Mouse (Mus musculus): Measurements from ENCODE around the gene Sipa1l3. TPM values are rescaled to one million over a fixed set of nuclear protein-coding genes. Genes with fewer than 3 reads are reported as not detected.

Sipa1l3 gene
- polyA plus RNA-seq, 1 experiment from 2014 or later, result 22.0 TPM

DNA sequence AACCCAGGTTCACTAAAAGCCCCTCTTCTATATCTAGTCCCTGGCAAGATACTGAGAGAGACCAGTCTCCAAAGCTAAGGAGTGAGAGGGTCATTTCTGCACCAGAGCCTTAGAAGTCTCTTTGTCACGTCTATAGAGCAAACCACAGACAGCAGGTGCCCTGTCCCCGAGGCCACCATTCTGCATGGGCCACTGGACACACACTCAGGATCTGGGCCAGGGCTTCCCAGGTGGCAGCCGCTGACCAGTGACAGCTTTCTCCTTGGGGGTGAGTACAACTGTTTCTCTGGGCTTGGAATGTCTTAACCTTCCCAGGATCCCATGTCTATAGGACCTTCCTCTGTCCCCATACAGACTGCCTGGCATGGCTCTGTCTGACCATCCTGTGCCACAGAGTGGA lies 55.6 kb downstream of the Sipa1l3 start:
- no peaks in the 10 kb centered on the region for H3K36me3 ChIP-seq (ENCODE audit: control insufficient read depth, insufficient read depth, low read length)
- H3K27me3 ChIP-seq (ENCODE audit: control insufficient read depth, insufficient read depth, low read length), result no peaks in the 10 kb centered on the region
- no peak overlapping the region for H3K9ac ChIP-seq (replicated peaks; ENCODE audit: low read depth, low read length)
- no peak for ATAC-seq (ENCODE audit: insufficient number of reproducible peaks, insufficient read depth, low FRiP score, low read depth)
- H3K27ac ChIP-seq (ENCODE audit: low read length), result no peak overlapping the region
- no peak overlapping the region for H3K4me3 ChIP-seq (ENCODE audit: low read depth, low read length)
- WGBS, result 86% methylated on average over 3 of the region's 3 CpGs
- peaks cover 4% of the 10 kb centered on the region; the same call in 1 of the 2 replicates for H3K4me1 ChIP-seq (ENCODE audit: control insufficient read depth, insufficient read depth, low read length)
- no peaks in the 10 kb centered on the region for H3K9me3 ChIP-seq (ENCODE audit: control insufficient read depth, low read depth, low read length)
- no peak overlapping the region for H3K4me2 ChIP-seq (replicated peaks; ENCODE audit: low read depth, low read length)

GRCm38 (mm10) chr7:29462178-29462577 lies 56.3 kb downstream of the Sipa1l3 start:
- ATAC-seq (ENCODE audit: insufficient number of reproducible peaks, insufficient read depth, low FRiP score, low read depth), result no peak
- Histone ChIP-seq H3K27ac (ENCODE audit: low read length) (no peak overlapping the region; the same call in 1 of the 2 replicates), H3K36me3 (ENCODE audit: control insufficient read depth, insufficient read depth, low read length) (no peaks in the 10 kb centered on the region), H3K9ac (replicated peaks; ENCODE audit: low read depth, low read length) (no peak overlapping the region), H3K4me2 (replicated peaks; ENCODE audit: low read depth, low read length) (no peak overlapping the region), H3K27me3 (ENCODE audit: control insufficient read depth, insufficient read depth, low read length) (no peaks in the 10 kb centered on the region), H3K4me1 (ENCODE audit: control insufficient read depth, insufficient read depth, low read length) (peaks cover 4% of the 10 kb centered on the region; the same call in 1 of the 2 replicates), H3K9me3 (ENCODE audit: control insufficient read depth, low read depth, low read length) (no peaks in the 10 kb centered on the region), H3K4me3 (ENCODE audit: low read depth, low read length) (no peak overlapping the region)
- WGBS, result 84% methylated on average over 5 of the region's 5 CpGs

DNA sequence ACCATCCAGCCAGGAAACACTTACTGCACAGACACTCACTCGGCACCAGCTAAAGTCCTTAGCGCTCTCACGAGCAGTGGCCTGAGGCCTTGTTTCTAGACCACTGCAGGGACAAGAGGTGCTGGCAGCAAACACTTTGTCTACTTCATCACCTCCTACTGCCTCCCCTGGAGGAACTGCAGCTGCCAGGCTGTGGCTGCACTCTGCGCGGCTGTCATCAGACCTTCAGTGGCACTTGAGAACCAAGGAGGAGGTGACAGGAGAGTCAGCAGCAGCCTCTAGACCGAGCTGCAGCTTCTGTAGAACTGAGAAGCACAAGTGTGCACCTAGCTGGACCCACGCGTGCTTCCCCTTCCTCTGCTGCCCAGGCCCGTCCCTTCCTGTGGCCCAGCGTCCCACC lies 56.9 kb downstream of the Sipa1l3 start:
- no peak overlapping the region for H3K9ac ChIP-seq (replicated peaks; ENCODE audit: low read depth, low read length)
- ATAC-seq (ENCODE audit: insufficient number of reproducible peaks, insufficient read depth, low FRiP score, low read depth), result no peak
- H3K27ac ChIP-seq (ENCODE audit: low read length), result no peak overlapping the region
- no peaks in the 10 kb centered on the region for H3K9me3 ChIP-seq (ENCODE audit: control insufficient read depth, low read depth, low read length)
- H3K36me3 ChIP-seq (ENCODE audit: control insufficient read depth, insufficient read depth, low read length), result no peaks in the 10 kb centered on the region
- H3K4me1 ChIP-seq (ENCODE audit: control insufficient read depth, insufficient read depth, low read length), result peaks cover 4% of the 10 kb centered on the region; the same call in 1 of the 2 replicates
- whole genome bisulfite sequencing, result 81% methylated on average over 10 of the region's 10 CpGs
- H3K27me3 ChIP-seq (ENCODE audit: control insufficient read depth, insufficient read depth, low read length), result no peaks in the 10 kb centered on the region
- no peak overlapping the region for H3K4me3 ChIP-seq (ENCODE audit: low read depth, low read length)
- H3K4me2 ChIP-seq (replicated peaks; ENCODE audit: low read depth, low read length), result no peak overlapping the region

DNA sequence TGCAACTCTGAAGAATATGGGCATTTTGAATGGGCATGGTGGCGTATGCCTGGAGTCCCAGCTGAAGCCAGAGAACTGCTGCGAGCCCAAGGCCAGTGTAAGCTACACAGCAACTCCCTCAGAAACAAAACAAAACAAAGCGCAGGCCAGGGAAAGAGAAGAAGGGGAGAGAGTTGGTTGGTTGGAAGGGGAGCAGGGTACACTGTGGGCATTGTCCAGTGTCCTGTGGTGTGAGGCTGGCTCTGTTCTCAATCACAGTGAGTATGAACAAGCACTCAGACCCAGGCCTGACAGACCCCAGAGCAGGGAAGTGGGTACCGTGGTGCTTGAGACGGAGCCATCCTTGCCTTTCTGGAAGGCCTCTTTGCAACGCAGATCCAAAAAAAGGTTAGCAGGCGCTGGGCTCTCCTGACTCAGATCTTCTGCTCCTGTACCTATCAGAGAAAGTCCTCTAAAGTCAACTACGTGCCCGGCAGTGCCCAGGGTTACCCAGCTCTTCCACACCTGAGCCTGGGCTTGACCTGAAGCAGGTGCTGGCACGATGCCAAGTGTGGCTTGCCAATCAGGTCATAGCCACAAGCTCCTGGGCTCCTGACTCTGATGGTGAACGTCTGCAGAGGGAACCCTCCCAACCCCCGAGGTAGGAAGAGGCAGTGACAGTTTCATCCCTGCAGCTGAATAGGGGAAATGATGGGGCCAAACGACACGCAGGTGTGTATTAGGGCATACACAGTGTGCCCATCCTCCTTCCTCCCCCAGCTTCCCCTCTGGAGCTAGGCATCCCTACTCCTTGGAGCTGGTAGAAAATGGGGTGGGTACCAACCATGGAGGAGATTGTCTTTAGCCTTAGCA lies 59.3 kb downstream of the Sipa1l3 start:
- H3K27me3 ChIP-seq (ENCODE audit: control insufficient read depth, insufficient read depth, low read length), result no peaks in the 10 kb centered on the region
- H3K4me2 ChIP-seq (replicated peaks; ENCODE audit: low read depth, low read length), result no peak overlapping the region
- no peaks in the 10 kb centered on the region for H3K9me3 ChIP-seq (ENCODE audit: control insufficient read depth, low read depth, low read length)
- no peak overlapping the region for H3K27ac ChIP-seq (ENCODE audit: low read length)
- ATAC-seq (ENCODE audit: insufficient number of reproducible peaks, insufficient read depth, low FRiP score, low read depth), result no peak
- peaks cover 8% of the 10 kb centered on the region; the same call in 1 of the 2 replicates for H3K4me1 ChIP-seq (ENCODE audit: control insufficient read depth, insufficient read depth, low read length)
- no peak overlapping the region for H3K9ac ChIP-seq (replicated peaks; ENCODE audit: low read depth, low read length)
- H3K36me3 ChIP-seq (ENCODE audit: control insufficient read depth, insufficient read depth, low read length), result no peaks in the 10 kb centered on the region
- H3K4me3 ChIP-seq (ENCODE audit: low read depth, low read length), result no peak overlapping the region
- 82% methylated on average over 14 of the region's 14 CpGs for WGBS

DNA sequence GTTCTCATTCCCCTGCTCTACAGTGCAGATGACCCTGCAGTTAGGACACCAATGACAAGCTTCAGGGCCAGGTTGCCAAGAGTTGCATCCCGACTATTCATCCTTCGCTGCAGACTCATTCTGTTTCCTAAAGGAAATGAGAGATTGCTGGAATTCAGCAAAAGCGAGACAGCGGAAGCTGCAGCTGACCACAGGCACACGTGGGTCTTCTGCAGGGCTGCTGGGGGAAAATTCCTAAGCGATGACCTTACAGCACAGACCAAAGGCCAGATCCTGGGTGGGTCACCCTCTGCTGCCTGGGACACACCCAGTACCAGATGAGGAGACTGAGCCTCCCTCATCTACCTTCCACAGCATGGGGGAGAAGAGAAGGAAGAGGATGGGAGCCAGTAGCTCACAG lies 60.7 kb downstream of the Sipa1l3 start:
- no peak overlapping the region for H3K9ac ChIP-seq (replicated peaks; ENCODE audit: low read depth, low read length)
- no peak for ATAC-seq (ENCODE audit: insufficient number of reproducible peaks, insufficient read depth, low FRiP score, low read depth)
- H3K4me1 ChIP-seq (ENCODE audit: control insufficient read depth, insufficient read depth, low read length), result peaks cover 20% of the 10 kb centered on the region

DNA sequence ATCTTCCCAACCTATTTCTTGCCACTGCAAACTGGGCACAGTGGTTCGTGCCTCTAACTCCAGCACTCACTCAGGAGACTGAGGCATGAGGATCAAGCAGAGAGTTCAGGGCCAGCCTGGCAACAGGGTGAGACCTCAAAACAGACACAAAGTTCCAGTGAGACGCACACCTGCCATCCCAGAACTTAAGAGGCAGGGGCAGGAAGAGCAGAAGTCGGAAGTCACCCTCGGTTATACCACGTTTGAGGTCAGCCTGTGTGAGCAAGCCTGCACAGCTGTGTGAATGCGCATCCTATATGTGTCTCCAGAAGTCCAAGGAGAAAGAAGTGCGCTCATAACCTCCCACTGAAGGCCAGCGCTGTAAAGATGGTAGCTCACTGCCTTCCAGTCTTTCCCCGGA lies 61.7 kb downstream of the Sipa1l3 start:
- Histone ChIP-seq H3K4me2 (replicated peaks; ENCODE audit: low read depth, low read length) (no peak overlapping the region), H3K4me3 (ENCODE audit: low read depth, low read length) (no peak overlapping the region), H3K27me3 (ENCODE audit: control insufficient read depth, insufficient read depth, low read length) (no peaks in the 10 kb centered on the region), H3K9me3 (ENCODE audit: control insufficient read depth, low read depth, low read length) (no peaks in the 10 kb centered on the region), H3K36me3 (ENCODE audit: control insufficient read depth, insufficient read depth, low read length) (no peaks in the 10 kb centered on the region), H3K4me1 (ENCODE audit: control insufficient read depth, insufficient read depth, low read length) (peaks cover 26% of the 10 kb centered on the region), H3K9ac (replicated peaks; ENCODE audit: low read depth, low read length) (no peak overlapping the region), H3K27ac (ENCODE audit: low read length) (no peak overlapping the region)
- WGBS, result 83% methylated on average over 9 of the region's 9 CpGs
- no peak for ATAC-seq (ENCODE audit: insufficient number of reproducible peaks, insufficient read depth, low FRiP score, low read depth)

More for the DNA sequence above, 60.7 kb downstream of the Sipa1l3 start:
- Histone ChIP-seq H3K27ac (ENCODE audit: low read length) (no peak overlapping the region), H3K9me3 (ENCODE audit: control insufficient read depth, low read depth, low read length) (no peaks in the 10 kb centered on the region), H3K36me3 (ENCODE audit: control insufficient read depth, insufficient read depth, low read length) (no peaks in the 10 kb centered on the region), H3K4me3 (ENCODE audit: low read depth, low read length) (no peak overlapping the region), H3K27me3 (ENCODE audit: control insufficient read depth, insufficient read depth, low read length) (no peaks in the 10 kb centered on the region), H3K4me2 (replicated peaks; ENCODE audit: low read depth, low read length) (no peak overlapping the region)
- 62% methylated on average over 6 of the region's 6 CpGs for WGBS

DNA sequence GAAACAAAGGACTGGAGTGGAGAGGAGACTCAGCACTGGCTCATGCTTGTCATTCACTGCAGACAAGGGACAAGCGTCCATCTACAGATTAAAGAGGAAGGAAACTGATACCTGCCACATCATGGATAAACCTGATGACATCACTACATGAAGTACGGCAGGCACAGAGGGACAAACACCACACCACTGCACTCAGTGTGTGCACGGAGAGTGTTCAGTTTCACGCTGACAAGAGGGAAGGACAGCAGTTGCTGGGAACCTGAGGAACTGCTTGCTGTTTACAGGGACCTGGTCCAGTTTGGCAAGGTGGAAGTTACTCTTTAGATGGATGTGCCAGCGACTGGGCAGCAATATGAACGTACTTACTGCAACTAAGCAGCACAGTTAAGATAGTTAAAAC lies 62.9 kb downstream of the Sipa1l3 start:
- peaks cover 23% of the 10 kb centered on the region for H3K4me1 ChIP-seq (ENCODE audit: control insufficient read depth, insufficient read depth, low read length)
- peak overlapping the region; percentile 55 for H3K27ac ChIP-seq (ENCODE audit: low read length)
- no peak overlapping the region for H3K9ac ChIP-seq (replicated peaks; ENCODE audit: low read depth, low read length)
- 71% methylated on average over 6 of the region's 6 CpGs for WGBS
- no peak overlapping the region for H3K4me3 ChIP-seq (ENCODE audit: low read depth, low read length)
- H3K9me3 ChIP-seq (ENCODE audit: control insufficient read depth, low read depth, low read length), result no peaks in the 10 kb centered on the region
- H3K36me3 ChIP-seq (ENCODE audit: control insufficient read depth, insufficient read depth, low read length), result no peaks in the 10 kb centered on the region
- no peak for ATAC-seq (ENCODE audit: insufficient number of reproducible peaks, insufficient read depth, low FRiP score, low read depth)
- H3K4me2 ChIP-seq (replicated peaks; ENCODE audit: low read depth, low read length), result no peak overlapping the region
- no peaks in the 10 kb centered on the region for H3K27me3 ChIP-seq (ENCODE audit: control insufficient read depth, insufficient read depth, low read length)

DNA sequence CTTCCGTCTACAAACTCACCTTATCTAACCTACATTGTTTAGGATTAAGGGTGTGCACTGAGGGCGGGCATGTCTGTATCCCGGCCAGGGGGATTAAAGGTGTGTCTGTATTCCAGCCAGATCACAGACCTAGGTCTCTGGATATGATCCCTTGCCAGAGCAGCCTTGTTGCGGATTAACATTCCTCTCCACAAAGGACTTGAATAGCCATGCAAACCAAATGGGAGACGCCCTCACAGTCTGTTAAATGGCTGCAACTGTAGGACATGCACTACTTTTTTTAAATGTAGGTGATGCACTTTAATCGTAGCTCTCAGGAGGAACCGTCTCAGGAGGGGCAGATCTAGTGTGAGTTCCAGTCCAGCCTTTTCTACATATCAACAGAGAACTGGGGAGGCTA lies 63.5 kb downstream of the Sipa1l3 start:
- peak; percentile 16; the same call in 1 of the 2 replicates for ATAC-seq (ENCODE audit: insufficient number of reproducible peaks, insufficient read depth, low FRiP score, low read depth)
- Histone ChIP-seq H3K4me1 (ENCODE audit: control insufficient read depth, insufficient read depth, low read length) (peaks cover 23% of the 10 kb centered on the region), H3K4me2 (replicated peaks; ENCODE audit: low read depth, low read length) (no peak overlapping the region), H3K4me3 (ENCODE audit: low read depth, low read length) (no peak overlapping the region), H3K36me3 (ENCODE audit: control insufficient read depth, insufficient read depth, low read length) (no peaks in the 10 kb centered on the region), H3K9me3 (ENCODE audit: control insufficient read depth, low read depth, low read length) (no peaks in the 10 kb centered on the region), H3K27me3 (ENCODE audit: control insufficient read depth, insufficient read depth, low read length) (no peaks in the 10 kb centered on the region), H3K9ac (replicated peaks; ENCODE audit: low read depth, low read length) (no peak overlapping the region), H3K27ac (ENCODE audit: low read length) (peak overlapping the region; percentile 55)
- 50% methylated on average over 7 of the region's 7 CpGs for WGBS

Measured in stomach, embryonic 14.5 days (tissue).